Mouse (Mus musculus) cortical plate, adult 2 months (tissue): ENCODE data around the gene Cdk5r1.

Experiments
- CTCF ChIP-seq: fragments of 200-500 bp; IDR thresholded peaks from 2 replicates; pipeline ENCODE4 v1.5.1; 2011; ENCODE audit warnings: mild to moderate bottlenecking, control low read depth, low read length; ENCODE audit not compliant: insufficient read depth; ENCODE audit errors: extremely low read depth
- POLR2A ChIP-seq: fragments of 200-500 bp; IDR thresholded peaks from 2 replicates; pipeline ENCODE4 v1.6.1; 2011; ENCODE audit warnings: mild to moderate bottlenecking, low read length, control low read depth; ENCODE audit not compliant: insufficient read depth; ENCODE audit errors: extremely low read depth

DNA sequence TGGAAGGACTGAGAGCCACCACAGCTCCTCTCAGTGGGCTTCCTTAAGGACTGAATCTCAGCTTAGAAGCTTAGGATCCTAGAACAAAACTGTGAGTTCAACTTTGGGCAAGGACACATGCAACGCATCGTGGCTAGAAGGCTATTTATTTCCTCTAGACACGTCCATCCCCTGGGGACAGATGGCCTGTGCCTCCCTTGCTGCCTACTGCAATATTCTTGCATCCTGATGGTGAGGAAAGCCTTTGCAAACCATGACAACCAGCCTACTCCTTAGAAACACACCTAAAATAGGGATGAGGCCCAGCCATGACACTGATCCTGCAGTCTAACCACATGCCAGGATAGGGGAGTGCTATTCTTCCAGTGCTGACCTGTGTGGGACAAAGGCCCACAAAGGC, 28.8 kb downstream of the Cdk5r1 start:
- TF ChIP-seq POLR2A (no peak), CTCF (no peak)
